Mouse (Mus musculus): ENCODE results near the gene Gm49384.

DNA sequence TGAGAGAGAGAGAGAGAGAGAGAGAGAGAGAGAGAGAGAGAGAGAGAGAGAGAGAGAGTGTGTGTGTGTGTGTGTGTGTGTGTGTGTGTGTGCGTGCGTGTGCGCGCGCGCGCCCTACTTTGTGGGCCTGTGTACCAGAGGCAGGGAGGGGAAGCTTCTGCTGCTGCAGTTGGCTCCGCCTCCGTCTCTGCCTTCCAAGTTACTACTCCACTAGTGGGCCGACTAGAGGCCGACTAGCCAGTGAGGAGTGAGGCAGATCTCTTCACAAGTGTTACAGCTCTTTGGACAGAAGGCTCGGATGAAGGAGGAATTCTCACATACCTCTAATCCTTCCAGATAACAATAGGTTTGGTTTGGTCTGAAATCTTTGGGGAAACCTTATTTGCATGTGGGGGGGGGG lies 24.7 kb downstream of the Gm49384 start:
- no peak for TF ChIP-seq CTCF (IDR thresholded peaks at IDR 0.05; ENCODE audit: borderline replicate concordance, extremely low read depth, insufficient read depth, insufficient read length)
- no peak for TF ChIP-seq POLR2A (IDR thresholded peaks at IDR 0.05; ENCODE audit: borderline replicate concordance, extremely low read depth, insufficient read depth, insufficient read length, poor library complexity, severe bottlenecking)

All from brain, embryonic 14.5 days (tissue).